Mouse (Mus musculus): ENCODE data around the gene Lpcat4. TPM values are rescaled to one million over a fixed set of nuclear protein-coding genes. Genes with fewer than 3 reads are reported as not detected.

Gene Lpcat4
- 10 to 100 TPM; 78.7 to 95.6 TPM for total RNA-seq (2021)

DNA sequence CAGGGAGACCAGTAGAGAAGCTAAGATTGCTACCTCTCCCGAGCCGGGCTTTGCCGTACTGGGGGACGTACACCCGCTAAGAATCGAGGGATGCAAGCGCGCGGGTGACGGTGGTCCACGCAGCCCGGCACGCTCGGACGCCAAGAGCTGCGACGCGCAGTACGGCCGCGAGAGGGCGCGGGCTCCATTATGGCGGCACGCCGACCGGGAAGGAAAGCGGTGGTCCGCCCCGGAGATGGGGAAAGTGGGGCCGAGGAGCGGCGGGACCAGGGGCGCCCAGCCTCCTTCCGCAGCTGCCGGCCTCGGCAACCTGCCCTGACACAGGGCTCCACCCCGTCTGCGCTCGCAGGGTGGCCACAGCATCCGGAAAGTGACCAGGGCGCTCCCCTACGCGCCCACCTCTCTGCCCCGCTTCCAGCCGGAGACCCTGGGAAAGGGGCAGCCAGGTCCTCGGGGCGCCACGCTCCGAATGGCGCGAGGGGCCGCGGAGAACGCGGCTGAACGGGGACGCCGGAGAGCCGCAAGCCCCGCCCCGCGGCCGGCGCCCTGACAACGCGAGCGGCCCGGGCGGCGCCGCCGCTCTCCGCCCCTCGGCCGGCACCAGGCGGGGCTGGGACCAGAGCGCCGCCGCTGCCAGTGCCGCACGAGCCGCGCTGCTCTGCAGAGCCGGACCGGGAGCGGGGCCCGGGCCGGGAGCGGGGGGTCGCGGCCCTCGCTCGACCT lies at the start of gene Lpcat4:
Gene Lpcat4, plus strand, starts transcription at position 257 of the 723 bp plus-strand sequence.
- DNase-seq (ENCODE audit: extremely low spot score in 1 of 2, low spot score in 1 of 2): peak; percentile 92 to 94

DNA sequence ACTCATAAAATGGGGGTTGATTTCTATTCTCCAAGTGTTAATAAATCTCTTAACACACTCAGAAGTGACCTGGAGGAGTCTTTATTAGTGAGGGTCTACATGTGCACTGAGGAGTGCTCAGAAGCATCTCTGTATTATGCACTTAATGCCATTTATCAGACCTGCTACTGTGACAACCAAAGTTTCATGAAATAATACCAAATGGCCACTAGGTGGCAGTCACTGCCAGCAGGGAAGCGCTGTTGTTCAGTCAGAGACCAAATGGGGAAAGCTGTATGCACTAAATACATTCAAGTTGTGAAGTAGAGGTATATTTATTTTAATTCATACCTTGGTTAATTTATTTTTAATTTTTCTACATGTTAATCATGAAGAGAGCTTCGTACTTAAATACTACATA lies 42.4 kb upstream of the Lpcat4 start:
- peak in 1 of 2 experiments; percentile 10 for DNase-seq (ENCODE audit: extremely low spot score in 1 of 2, low spot score in 1 of 2)

DNA sequence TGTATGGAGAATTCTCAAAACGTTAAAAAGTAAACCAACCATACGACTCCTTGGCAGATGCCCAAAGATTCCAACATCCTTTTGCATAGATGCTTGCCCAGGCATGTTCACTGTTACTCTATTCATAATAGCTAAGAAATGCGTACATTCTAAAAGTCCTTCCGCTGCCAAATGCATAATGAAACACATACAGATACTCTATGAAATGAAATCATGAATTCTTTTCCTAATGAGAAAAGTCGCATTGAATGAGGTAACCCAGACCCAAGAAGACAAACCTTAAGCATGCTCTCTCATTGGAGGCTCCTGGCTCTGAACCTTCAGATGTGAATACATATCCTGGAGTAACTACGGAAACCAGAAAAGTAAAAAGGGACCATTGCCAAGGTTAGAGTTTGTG lies 36.2 kb upstream of the Lpcat4 start:
- DNase-seq (ENCODE audit: extremely low spot score in 1 of 2, low spot score in 1 of 2): no peak

DNA sequence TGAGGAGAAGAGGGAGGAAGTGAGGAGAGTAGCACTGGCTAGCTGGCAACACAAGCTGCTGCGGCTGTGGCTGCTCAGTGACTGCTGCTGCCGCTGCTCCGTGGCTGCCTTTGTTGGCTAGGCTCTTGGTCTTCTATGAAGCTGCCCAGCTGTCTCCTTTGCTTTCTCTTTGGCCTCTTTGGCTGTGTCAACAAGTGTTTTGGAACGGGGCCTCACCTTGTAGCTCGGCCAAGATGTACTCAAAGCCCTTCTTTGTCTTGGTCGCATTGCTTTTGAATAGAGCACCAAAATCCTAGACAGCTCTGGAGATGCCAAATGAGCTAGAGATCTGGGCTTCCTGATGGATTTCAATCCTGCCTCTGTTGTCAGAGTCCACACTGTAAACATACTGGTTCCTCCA lies 29.1 kb upstream of the Lpcat4 start:
- peak; percentile 36 to 57 for DNase-seq (ENCODE audit: extremely low spot score in 1 of 2, low spot score in 1 of 2)

DNA sequence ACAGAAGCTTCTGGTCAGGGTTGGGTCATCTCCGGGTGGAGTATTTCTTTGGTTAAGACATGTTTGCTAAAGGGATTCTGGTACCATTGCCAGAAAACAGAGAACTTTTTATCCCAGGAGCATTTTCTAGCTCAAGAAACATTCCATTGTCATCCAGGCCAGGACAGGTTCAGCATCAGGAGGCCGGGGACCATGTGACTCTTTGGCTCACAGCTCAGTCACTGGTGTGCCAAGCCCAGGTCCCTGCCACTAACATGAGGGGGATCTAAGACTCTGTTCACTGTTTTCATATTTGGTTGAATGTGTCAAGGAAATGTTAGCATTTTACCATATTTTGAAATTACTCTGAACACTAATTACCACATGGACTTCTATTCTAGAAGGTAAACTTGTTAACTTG lies 28.6 kb upstream of the Lpcat4 start:
- no peak for DNase-seq (ENCODE audit: extremely low spot score in 1 of 2, low spot score in 1 of 2)

DNA sequence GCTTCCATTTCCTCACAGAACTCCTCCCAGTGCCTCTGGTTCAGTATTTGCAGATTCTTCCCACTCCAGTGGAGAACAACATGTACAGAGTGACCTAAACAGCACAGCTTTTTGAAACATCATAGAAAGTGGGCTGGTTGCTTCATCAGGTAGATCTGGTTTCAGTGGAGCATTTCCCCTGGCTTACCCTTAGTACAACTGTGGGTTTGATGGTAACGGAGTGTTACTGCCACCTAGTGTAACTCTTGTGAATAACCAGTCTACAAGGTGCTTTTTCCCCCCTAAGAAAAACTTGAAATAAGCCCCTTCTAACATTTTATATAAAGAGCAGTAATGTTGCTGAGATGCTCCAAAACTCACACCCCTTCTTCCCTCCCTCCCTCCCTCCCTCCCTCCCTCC lies 23.3 kb upstream of the Lpcat4 start:
- DNase-seq (ENCODE audit: extremely low spot score in 1 of 2, low spot score in 1 of 2): no peak

DNA sequence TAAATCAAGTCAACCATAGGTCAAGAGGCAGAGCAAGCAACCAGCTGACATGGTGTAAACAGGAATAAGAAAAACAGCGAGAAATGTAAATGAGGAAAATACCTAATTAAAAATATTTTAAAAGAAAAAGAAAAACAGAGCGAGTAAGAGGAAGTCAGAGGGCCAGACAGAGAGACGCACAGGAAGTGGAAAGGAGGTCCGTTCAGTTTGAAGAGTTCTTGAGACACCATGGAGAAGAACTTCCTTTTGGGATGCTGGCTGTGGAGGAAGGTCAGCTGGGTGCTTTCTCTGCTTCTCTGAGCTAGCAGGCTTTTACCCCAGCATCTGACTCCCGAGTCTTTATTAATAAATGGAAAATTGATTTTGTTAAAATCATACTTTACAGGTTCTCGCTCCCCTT lies 21.7 kb upstream of the Lpcat4 start:
- DNase-seq (ENCODE audit: extremely low spot score in 1 of 2, low spot score in 1 of 2): no peak

DNA sequence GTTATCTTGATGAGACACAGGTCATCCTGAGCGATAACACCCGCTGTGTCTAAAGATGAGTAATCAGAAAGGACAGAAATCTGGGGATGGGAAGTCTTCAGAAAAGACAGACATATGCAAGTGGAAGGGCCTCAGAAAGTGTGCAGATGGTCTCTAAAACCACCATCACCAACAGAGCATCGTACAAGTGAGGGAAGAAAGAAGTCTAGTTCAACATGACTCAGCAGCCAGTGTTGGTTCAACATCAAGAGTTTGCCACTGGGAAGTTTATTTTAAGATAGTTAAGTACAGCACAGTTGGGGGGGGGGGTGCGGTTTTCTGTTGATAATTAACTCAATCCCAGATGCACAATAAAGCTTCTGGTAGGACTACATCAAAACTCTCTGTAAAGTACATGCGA lies 18.4 kb upstream of the Lpcat4 start:
- DNase-seq (ENCODE audit: extremely low spot score in 1 of 2, low spot score in 1 of 2): no peak

DNA sequence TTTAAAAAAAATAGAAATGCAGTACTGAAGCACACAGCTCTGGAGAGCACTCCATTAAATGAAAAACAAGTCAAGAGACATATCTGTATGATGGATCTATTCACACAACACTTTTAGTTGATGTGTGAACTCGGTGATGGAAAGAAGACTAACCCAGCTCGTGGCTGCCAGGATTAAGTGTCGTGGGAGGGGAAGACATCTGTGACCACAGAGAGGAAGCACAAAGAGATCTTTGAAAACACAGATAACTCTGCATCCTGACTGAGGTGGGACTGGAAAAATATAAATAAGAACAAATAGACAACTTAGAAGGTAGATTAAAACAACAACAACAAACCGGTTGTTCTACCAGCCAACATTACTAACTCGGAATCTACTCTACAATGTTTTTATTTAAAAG lies 16.7 kb upstream of the Lpcat4 start:
- no peak for DNase-seq (ENCODE audit: extremely low spot score in 1 of 2, low spot score in 1 of 2)

DNA sequence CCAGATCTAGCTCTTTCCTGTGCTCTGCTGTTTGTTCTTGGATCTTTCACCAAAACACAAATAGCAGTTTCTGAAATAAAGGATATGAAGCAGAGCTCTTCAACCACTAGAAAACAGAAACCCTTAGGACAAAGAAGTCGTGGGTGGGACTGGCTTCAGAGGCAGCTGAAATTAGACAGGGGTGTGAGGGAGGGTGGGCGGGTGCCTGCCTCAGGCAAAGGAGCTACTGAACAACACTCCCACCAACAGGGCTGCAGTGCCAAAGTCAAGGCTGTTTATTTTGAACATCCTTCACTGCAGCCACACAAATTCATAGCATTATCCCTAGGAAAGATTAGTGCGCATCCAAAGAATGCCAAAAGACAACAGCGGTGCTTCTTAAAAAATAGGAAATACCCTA lies 14.9 kb upstream of the Lpcat4 start:
- no peak for DNase-seq (ENCODE audit: extremely low spot score in 1 of 2, low spot score in 1 of 2)

DNA sequence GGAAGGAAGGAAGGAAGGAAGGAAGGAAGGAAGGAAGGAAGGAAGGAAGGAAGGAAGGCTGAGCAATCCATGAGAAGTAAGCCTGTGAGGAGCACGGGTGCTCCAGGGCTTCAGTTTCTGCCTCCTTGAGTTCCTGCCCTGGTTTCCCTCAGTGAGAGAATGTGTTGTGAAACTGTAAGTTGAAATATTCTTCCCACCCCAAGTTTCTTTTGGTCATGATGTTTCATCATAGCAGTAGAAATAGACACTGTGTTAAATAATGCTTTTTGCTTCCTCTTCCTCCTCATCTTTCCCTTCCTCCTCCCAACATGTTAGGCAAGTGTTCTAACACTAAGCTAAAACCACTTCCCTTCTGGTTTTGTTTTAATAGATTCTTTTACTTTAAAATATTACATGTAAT lies 6.6 kb upstream of the Lpcat4 start:
- DNase-seq (ENCODE audit: extremely low spot score in 1 of 2, low spot score in 1 of 2): no peak

DNA sequence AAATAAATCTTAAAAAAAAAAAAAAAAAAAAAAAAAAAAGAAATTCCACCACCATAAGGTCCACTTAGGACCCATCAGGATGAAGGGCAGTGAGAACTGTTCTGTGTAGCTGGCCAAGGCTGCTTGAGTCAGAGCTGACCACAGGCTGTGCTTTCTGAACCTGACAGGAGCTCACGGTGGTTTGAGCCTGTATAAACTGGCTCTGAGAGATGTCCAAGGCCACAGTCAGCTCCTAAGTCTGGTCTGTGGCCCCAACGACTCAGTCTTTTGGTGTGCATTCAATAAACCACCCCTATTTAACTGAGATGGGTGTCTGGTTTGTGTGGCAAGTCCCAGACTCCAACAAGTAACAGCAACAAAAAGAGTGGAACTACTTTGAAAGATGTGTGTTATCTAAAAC lies 2.6 kb upstream of the Lpcat4 start:
- no peak for DNase-seq (ENCODE audit: extremely low spot score in 1 of 2, low spot score in 1 of 2)

DNA sequence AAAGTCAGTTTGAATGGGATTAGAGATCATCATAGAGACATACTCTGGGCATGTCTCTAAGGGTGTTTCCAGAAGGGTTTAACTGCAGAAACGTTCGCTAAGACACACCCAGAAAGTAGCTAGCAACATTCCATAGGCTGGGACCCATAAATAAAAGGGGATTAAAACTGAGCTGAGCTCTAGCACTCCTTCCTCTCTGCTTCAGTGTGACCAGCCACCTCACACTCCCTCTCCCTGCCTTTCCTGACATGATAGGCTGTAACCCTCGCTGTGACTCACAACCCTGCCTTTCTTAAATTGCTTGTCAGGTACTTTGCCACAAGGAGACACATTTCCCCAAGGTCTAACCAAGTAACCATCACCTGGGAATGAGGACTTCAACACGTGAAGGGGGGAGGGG lies 1.3 kb upstream of the Lpcat4 start:
- DNase-seq (ENCODE audit: extremely low spot score in 1 of 2, low spot score in 1 of 2): no peak

DNA sequence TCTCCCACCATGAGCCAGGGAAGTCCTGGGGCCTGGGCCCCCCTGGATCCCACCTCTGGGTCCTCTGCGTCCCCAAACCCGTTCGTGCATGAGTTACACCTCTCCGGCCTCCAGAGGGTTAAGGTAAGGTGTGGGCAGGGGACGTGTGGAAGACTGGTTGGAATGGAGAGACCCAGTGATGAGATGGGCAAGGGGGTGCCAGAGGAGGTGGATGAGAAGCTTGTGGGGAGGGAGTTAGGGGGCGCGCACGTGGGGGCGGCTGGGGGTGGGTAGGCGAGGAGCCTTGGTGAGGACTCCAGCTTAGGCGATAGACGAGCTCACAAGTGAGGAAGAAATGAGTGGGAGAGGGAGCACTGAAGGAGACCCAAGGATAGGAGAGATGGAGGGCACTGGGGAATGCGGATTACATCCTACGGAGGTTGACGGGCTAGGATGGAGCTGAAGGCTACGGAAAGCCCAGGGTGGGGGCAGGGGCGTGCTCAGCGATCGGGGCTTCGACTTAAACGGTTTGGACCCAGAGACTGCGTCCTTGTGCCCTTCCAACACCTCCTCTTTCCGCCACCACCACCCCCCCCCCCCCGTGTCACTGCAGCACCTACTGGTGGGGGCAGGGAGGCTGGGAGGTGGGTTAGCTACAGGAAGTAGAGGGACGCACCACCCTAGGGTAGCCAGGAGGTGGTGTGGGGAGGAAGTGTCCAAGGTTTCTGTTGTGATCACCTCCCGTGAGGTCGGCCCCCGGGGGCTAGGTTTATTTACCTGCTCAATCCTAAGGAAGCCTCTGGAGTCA lies 860 bp downstream of the Lpcat4 start:
- DNase-seq (ENCODE audit: extremely low spot score in 1 of 2, low spot score in 1 of 2): peak; percentile 32 to 34

DNA sequence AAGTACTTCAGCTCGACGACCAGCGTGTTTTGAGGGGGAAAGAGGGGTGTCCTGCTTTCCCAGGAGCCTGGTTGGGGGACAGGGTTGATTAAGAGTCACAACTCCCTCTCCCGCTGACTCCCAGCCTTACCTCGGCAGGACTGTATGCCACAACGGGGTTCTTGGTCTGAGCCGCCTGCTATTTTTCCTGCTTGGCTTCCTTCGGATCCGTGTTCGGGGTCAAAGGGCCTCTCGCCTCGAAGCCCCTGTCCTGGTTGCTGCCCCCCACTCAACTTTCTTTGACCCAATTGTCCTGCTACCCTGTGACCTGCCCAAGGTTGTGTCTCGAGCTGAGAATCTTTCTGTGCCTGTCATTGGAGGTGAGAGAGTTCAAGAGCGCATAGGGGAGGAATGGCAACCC lies 2.5 kb downstream of the Lpcat4 start:
- no peak for DNase-seq (ENCODE audit: extremely low spot score in 1 of 2, low spot score in 1 of 2)

DNA sequence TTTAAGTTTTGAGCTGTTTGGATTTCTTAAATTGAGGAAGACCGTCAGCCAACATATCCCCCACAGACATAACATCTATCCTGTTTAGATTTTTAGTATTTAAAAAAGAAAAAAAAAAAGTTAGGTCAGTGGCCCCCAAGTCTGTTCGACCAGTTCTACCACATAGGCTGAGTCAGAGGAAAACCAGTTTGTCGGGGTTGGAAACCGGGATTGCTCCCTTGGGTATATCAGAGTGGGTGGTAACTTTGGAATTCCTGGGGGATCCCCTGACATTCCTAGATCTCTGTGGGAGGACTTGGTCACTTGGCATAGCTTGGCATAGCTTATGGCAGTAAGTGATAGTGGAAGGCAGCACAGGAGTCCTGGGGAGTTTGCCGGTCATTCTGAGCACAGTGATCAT lies 6.0 kb downstream of the Lpcat4 start:
- no peak for DNase-seq (ENCODE audit: extremely low spot score in 1 of 2, low spot score in 1 of 2)

DNA sequence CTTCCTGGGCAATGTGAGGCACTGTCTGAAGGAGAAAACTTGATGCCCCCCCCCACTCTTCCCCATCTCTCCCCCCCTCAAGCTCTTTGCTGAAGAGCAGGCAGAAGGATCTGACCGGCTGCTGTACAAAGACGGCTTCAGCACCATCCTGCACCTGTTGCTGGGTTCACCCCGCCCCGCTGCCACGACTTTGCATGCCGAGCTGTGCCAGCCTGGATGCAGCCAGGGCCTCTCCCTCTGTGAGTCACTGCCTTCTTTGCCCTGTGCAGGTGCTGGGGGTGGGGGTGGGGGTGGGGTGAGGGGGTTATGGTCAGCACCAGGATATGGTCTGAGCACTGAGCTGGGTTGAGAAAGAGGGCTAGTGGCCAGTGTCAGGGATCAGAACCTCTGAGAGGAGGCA lies 6.9 kb downstream of the Lpcat4 start:
- no peak for DNase-seq (ENCODE audit: extremely low spot score in 1 of 2, low spot score in 1 of 2)

DNA sequence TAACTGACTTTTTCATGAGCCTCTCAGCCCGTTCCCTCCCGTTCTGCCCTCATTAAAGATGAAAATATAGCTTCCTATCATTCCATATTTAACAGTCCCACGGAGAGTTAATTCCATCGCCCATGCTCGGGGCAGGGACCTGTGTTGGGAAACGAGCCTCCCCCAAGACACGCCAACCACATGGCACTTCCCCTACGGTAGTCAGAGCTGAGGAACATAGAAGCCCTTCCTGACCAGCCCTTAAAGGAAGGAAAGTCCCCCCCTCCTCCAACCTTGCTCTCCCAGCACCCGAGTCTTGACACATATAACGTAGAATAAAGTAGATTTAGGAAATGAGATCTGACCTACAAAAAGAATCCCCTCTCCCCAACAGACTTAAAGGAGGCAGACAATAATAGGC lies 8.1 kb downstream of the Lpcat4 start:
- DNase-seq (ENCODE audit: extremely low spot score in 1 of 2, low spot score in 1 of 2): no peak

DNA sequence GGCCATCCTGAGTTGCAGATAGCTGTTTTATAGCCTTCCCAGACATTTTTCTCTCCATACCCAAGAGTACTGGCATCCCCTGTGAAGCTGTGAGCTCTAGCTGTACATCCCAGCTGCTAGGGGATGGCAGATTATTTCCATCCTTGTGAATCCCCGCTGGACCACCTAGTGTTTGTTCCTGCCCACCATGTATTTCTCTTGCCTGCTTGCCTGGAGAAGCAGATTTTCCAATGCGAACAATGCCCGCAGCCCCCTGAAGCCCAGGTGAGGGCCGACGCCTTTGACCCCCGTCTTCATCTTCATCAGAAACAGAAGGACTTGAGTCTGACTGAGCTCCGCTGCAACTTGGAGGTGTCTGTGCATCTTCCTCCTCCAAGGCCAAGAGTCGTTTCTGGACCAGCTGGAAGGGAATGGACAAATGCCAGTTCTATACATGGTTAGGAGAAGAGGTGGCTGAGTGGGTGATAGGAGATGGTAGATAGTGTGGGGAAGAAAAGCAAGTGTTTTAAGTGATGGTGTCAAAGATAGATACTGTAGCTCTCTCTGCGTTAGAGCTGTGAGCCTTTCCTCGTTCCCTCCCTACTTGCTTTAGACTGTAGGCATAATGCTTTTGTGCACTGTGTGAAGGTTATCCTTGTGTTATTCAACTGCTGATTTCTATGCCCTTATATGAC lies 10.6 kb downstream of the Lpcat4 start:
- DNase-seq (ENCODE audit: extremely low spot score in 1 of 2, low spot score in 1 of 2): no peak

DNA sequence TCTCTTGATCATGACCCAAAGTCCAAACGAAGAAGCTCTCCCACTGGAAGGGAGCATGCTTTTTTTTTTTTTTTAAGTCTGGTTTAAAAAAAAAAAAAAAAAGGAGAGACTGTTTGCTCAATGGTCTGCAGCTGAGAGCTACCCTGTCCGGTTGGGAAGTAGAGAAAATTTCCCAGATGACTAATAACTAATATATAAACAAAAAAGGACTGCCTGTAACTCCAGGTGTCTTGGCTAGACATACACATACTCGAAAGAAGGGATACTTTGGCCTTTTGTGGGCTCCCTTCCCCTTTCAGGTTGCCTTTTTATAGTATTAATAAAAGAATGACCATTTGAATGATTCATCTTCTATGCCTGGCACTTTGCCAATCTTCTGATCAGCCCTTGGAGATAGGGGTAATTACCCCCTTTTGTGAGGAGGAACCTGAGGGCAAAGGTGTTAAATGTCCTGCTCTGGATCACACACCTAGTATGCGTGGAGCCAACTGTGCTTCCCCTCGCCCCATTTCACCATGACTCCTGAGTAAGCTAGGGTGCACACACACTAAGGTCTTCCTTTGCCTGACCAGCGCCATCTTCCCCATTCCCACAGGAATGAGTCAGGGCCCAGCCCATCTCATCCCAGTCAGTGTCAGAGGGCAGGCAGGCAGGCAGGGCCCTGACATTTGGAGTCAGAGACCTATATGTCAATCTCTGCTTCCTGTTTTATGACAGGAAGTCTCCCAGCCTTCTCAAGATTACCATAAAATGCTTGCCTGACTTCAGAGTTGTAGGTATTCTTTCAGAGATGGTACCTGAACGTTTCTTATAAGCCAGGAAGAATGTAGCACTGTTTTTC lies 15.6 kb downstream of the Lpcat4 start:
- no peak for DNase-seq (ENCODE audit: extremely low spot score in 1 of 2, low spot score in 1 of 2)

Measured in layer of hippocampus, postnatal 25 days (tissue).